Mouse (Mus musculus) ES-CJ7 (cell line): Measurements from ENCODE around the gene Tmem255b.
A peak's percentile ranks its signal among the peaks of the same experiment; 100 is the strongest.

Experiments
- DNase-seq: peaks from one replicate; pipeline ENCODE4 v3.0.0; 2011; ENCODE audit warnings: low read depth, low spot score

The Tmem255b gene

DNA sequence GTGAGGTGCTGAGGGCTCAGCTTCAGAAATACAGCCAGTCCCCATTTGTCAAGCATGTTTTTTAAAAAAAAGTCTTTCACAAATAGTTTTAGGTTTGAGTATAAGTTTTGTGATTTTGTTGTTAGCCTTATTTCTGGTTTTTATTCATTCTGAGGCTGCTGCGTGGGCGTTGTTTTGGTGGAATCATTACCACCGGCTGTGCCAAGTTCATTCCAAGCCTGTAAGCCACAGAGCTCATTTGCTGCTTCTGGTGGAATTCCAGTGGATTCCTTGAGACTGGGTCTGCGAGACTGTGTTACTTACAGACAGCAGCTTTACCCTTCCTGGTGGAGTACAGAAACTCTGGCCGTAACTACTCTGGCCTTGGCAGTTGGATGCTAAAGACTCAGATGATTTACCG lies 11.5 kb downstream of the Tmem255b start:
- no peak for DNase-seq

DNA sequence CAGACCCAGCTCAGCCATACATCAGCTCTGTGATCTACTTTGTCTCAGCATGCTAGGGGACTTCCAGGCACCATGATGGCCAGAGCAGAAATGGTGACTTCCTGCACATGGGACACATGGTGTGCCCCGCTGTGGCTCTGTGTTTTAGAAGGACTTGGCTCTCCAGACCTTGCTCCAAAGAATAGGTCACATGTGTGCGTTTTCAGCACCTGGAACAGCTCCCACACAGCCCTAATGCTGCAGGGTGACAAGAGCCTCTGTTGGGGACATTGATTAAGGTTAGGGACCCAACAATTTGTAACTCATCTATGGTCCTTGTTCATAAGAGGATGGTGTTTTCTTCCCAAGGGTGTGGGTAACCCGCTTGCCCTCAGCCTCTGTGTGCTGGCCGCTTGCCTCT lies 13.2 kb downstream of the Tmem255b start:
- peak; percentile 61 for DNase-seq

DNA sequence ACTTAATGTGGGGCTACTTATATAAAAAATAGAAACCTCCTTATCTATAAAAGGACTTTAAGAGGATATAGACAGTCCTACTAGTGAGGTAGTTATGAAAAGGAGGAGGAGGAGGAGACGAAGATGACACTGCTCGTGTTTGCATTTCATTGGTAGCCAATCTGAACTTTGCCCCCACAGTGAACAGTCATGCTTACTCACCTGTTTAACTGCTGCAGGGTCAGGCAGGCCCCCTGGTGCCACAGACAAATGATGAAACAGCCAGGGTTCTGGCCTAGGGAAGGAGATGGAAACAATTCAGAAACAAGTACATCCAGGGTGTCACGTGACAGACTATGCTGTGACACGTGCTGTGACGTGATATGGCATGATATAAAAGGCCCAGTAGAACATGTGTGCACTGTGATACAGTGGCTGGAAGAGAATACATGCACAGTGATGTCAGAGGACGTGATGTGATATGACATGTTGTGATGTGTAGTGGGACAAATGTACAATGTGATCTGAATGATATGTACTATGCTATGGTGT lies 16.8 kb downstream of the Tmem255b start:
- no peak for DNase-seq

DNA sequence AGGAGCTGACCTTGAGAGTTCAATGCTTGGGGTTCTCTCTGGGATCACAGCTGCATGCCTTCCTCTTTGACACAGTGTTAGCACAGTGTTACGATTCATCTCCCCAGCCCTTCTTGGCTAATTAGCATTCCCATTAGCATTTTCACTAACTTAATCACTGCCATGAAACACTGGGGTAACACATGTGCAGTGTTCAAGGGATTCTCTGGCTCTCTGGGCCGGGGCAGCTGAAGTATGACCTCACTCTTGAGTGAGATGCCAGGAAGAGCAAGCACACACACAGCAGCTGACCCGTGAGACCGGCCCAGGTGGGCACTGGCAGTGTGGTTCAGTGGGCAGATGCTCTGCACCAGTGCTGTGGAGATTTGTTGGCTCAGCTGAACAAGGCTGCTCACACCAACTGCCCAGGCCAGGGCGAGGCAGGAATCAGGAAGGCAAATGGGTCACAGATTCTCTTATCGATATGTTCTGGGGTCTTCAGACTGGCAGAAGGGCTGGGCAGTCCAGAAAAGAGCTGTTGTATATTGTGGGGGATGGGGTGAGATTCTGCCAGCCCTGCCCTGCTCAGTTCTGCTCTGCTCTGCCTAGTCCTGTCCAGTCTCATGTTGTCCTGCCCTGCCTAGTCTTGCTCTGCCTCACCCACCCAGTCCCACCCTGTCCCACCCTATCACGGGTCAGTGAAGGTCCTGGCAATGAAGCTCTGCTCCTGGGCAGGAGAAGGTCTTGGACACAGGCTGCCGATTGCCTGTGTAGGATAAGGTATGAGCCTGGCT lies 19.5 kb downstream of the Tmem255b start:
- no peak for DNase-seq

- DNase-seq = peak; percentile 82
These were observed 20.3 kb downstream of the Tmem255b start for GRCm38 (mm10) chr8:13455295-13455694.

- DNase-seq = no peak
These were observed 24.4 kb downstream of the Tmem255b start for GRCm38 (mm10) chr8:13459431-13459830.

- DNase-seq = no peak
These were observed 26.2 kb downstream of the Tmem255b start for GRCm38 (mm10) chr8:13461085-13461765.

DNA sequence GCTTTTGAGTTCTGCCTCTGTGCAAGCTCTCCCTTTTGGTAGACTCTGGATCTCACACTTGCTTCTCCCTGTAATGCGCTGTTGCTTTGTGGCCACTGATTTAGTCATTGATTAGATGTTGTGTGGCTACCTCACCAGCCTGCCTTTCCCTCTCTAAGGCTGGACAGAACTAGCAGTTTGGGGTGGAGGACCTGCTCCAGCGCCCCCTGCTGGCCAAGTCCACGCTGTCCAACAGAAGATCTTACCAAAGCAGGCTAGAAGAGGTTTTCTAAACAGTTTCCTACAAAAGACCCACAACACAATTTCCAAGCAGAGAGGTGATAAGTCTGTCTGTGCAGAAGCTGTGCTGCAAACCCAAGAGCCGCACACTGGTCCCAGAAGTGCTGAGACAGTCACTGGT lies 26.9 kb downstream of the Tmem255b start:
- peak; percentile 60 for DNase-seq

DNA sequence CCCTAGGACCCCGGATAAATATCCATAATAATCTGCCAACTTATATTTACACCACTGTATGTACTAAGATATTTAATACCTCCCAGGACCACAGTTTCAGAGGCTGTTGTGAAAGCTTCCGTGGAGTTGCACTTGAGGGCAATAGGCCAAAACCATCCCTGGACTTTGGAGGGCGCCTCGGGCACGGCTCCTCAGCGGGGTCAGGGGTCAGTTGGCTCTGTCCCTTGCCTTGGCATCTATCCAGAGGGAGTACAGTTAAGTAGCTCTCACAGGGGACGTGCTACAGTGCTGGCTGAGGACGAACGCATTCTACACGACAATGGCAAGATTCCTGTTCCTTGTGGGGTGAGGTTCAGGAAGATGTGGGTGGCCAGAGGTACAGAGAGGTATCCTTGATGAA lies 27.4 kb downstream of the Tmem255b start:
- no peak for DNase-seq

- DNase-seq = no peak
These were observed 30.3 kb downstream of the Tmem255b start for GRCm38 (mm10) chr8:13465324-13465723.

- DNase-seq = peak; percentile 27
These were observed 32.0 kb downstream of the Tmem255b start for GRCm38 (mm10) chr8:13466989-13467388.

DNA sequence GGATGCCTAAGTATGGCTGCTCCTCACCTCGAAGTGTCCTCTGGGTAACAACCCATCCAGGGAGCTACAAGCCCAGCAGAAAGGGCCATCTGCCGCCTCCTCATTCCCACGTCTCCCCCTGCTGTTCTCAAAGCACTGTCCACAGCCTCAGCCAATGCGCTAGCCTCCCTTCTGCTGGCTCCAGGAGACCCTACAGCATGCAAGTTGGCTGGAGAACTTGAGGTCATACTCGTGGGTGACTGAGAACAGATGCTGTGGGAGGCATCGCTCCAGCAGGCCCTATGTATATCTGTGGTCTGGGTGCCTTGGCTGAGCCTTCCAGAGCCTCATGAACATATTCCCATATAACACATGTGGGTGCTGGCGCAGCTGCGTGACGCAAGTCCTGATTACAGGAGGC lies 33.7 kb downstream of the Tmem255b start:
- no peak for DNase-seq

DNA sequence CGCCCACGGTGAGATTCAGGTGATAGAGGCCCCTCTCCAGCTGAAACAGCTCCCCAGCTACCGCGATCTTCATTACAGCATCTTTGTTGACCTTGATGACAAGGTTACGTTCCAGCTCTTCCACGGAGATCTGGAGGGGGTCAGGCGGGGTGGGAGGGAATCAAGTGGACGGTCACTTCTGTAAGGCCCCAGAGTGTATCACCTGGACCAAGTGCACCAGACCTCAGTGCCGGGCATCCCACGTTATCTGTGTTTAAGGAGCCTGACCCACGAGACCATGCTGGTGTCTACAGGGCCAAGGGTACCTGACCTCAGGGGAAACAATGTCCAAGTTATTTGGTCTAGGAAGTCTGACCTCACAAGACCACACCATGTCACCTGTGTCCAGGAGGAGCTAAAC lies 36.5 kb downstream of the Tmem255b start:
- no peak for DNase-seq

DNA sequence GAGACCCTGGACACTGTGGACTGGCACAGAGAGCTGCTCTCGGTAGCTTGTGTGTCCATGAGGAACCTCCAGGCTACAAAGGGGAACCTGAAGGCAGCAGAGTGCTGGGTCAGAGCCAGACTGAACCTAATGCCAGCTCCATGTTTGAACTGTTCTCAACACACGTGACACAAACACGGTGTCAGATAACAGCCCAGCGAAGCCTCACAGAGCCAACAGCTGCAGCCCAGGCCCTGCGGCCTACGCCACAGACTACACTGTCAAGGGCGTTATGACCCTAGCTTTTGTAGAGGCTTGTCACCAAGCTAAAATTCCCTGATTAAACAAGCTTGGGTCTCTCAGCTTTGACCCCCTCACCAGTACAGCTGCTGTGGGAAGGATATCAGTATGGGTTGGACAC lies 37.3 kb downstream of the Tmem255b start:
- DNase-seq = no peak

GRCm38 (mm10) chr8:13475892-13476291 lies 40.9 kb downstream of the Tmem255b start:
- no peak for DNase-seq

GRCm38 (mm10) chr8:13481089-13481554 lies 46.1 kb downstream of the Tmem255b start:
- DNase-seq = no peak

DNA sequence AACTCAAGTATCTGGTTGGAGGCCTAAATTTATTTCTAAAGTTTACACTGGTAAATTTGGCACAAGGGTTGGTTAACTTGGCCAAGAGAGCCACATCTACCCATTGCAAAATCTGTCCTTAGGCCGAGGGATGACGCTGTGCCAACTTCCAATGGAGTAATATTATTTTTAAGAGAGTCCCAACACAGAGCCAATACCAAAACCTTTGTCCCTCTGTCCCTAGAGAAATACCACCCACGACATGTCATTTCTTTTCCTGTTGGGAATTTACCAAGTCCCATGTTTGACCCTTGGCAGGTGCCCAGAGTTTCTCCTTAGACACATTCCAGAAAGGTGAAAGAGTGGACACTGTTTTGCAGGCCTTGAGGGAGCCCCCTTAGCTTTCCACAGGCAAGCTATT lies 46.6 kb downstream of the Tmem255b start:
- no peak for DNase-seq

- DNase-seq = no peak
These were observed 47.3 kb downstream of the Tmem255b start for GRCm38 (mm10) chr8:13482101-13482801.

DNA sequence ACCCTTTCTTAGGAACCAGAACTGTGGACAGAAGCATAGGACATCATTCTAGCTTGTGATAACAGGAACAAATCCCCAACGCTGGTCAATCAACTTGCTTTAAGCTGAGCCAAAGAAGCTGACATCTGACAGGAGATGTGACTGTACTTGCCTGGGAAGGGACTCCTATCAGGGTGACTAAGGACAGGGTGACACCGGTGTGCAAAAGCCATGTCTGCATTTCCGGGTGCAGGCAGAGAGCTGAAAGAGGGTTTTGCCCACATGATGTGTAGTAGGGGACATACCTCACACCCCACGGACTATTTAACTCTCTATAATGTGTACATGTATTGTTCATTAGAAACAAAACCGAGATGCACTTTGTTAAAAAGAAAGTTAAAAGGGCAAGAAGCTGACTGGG lies 48.2 kb downstream of the Tmem255b start:
- DNase-seq = no peak

DNA sequence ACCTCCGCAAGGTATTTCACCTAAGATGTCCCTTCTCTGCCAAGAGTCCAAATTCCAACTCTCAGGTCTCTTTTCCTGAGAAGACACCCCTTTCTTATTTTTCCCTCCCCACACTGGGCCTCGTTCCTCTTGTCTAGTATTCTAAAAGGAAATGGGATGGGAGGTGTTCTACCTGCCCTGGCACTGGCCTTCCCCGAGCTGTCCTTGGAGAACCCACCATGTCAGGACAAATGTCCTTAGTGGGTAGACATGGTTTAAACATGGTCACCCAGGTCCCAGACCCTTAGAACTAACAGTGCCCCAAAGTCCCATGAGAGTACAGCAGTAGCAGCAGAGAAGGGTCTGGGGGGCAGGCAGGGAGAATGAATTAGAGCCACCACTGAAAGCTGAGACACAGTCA lies 54.4 kb downstream of the Tmem255b start:
- no peak for DNase-seq

DNA sequence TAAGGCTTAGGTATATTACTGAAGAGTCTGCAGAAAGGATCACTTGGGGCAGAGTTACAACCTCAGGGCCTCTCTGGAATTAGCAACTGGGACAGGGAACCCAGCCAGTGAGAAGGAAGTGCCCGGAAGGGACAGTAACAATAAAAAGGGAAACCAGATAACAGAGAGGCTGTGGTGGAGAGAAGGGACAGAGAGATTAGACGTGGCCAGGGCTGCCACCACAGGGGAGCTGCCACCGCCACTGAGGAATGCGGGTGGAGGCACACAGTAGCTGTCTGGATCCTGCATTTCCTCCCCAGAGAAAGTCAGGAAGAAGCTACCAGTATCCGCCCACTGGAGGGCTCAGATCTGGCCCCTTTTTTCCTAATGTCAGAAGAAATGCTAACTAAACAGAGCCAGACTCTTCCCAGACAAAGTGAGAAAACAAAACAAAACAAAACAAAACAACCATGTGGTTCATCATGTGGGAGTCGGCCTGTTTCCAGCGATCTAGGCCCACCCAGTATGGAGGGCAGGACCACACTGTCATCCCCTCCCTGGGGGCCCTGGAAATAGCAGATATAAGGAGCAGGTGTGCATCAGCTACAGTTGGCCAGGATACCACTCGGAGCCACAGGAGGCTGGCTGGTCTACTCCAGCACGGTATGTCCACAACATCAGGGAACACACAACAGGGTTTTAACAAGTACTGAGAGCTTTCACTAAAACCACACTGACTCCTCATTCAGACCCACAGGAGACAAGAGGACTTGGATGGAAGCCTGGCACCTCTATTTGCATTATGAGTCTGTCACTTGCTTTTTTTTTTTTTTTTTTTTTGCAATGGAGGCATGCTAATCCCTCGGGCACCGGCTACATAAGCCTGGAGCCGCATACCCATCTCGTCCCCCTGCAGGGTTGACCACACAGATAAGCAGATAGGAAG lies 55.3 kb downstream of the Tmem255b start:
- peak; percentile 48 for DNase-seq
